Mouse (Mus musculus) brain, embryonic 14.5 days (tissue): ENCODE measurements at regions not wholly inside any gene's neighbourhood (a gene's known extent, or its start where the extent isn't known, plus 50 kb on each side); places are given as distances from the start of the nearest gene placed in this dataset.

ENCODE experiments used
- CTCF ChIP-seq: fragments of 200-500 bp; IDR thresholded peaks from 2 replicates; pipeline ENCODE4 v1.5.1; 2012; ENCODE audit warnings: inconsistent platforms, mild to moderate bottlenecking, moderate library complexity, borderline replicate concordance; ENCODE audit not compliant: insufficient read depth, insufficient read length; ENCODE audit errors: extremely low read depth
- POLR2A ChIP-seq: fragments of 200-500 bp; IDR thresholded peaks from 2 replicates; pipeline ENCODE4 v1.6.1; 2012; ENCODE audit warnings: mild to moderate bottlenecking, inconsistent platforms, borderline replicate concordance; ENCODE audit not compliant: poor library complexity, insufficient read depth, insufficient read length, severe bottlenecking; ENCODE audit errors: extremely low read depth

GRCm38 (mm10) chr8:103922746-103923145 is 178.7 kb upstream of the Cdh5 start:
- no peak for TF ChIP-seq POLR2A
- TF ChIP-seq CTCF = no peak
